Mouse (Mus musculus): ENCODE data around the gene Snrnp27.
A peak's percentile ranks its signal among the peaks of the same experiment; 100 is the strongest.

Snrnp27 gene

DNA sequence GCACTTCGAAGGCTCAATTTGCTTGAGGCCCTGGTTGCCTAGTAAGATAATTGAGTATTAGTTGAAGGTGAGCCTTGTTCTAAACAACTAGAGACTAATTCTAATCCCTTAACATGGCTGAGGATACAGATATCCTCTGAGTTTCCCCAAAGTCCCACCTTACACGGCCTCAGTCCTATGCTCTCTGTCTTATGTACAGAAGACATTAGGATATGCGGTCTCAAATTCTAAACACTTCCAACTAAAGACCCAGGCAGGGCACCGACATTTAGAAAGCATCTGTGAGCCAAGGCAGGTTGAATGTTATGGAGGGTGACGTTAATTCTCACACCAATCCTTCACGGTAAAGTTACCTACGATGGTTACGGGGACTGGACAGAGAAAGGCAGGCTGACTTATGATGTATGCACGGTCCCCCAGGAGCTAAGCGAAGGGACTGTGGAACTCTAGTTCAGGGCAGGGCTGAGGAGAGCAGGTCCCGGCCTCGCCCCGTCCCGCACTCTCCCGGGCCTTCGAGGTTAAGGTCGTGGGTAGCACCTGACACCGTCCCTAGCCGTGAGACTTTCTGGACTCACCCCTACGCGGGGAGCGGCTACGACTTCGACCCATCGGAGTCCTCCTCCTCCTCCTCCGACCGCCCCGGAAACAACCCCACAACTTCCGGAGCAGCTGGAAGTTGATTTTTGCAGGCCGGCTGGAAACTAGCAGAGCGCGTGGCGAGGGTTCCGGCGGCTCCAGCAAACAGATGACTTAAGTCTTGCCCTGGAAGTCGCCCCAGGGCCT lies at the start of gene Snrnp27:
TSS of gene Snrnp27 (minus strand) at position 651 of the 783 bp plus-strand sequence.
- peak; percentile 80 for DNase-seq (ENCODE audit: extremely low read depth, low read depth)

DNA sequence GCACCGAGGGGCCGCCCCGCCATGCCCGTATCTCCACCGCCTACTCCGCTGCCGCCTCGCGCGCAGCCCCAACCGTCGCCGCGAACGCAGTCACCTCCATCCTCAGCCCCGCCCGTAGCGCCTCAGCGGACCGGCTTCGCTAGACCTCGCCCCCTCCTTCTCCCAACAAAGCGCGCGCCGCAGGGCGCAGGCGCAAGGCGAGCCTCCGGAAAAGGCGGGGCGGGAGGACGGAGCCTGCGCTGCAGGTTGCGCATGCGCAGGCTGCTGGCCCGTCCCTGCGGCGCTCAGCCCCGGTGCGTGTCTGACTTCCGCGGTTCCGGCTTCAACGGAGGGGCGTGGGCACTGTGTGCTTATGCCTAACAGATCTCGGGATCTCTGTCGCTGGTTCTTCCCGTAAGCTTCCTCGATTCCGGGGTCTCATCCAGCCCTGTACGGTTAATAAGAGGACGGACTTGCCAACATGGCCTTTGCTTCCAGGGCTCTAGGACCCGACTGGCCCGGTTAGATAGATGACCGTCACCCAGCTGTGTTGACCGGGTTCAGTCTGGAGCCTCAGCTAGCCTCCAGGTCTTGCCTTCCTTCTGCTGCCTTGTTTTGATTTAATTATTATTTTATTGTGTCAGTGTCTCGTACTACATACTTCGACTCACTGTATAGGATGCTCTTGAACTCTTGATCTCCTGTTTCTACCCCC lies 49.0 kb upstream of the Snrnp27 start, which contains the start of gene Gmcl1:
TSS of gene Gmcl1 (minus strand) at position 201 of the 694 bp plus-strand sequence.
- DNase-seq (ENCODE audit: extremely low read depth, low read depth), result peak; percentile 77

DNA sequence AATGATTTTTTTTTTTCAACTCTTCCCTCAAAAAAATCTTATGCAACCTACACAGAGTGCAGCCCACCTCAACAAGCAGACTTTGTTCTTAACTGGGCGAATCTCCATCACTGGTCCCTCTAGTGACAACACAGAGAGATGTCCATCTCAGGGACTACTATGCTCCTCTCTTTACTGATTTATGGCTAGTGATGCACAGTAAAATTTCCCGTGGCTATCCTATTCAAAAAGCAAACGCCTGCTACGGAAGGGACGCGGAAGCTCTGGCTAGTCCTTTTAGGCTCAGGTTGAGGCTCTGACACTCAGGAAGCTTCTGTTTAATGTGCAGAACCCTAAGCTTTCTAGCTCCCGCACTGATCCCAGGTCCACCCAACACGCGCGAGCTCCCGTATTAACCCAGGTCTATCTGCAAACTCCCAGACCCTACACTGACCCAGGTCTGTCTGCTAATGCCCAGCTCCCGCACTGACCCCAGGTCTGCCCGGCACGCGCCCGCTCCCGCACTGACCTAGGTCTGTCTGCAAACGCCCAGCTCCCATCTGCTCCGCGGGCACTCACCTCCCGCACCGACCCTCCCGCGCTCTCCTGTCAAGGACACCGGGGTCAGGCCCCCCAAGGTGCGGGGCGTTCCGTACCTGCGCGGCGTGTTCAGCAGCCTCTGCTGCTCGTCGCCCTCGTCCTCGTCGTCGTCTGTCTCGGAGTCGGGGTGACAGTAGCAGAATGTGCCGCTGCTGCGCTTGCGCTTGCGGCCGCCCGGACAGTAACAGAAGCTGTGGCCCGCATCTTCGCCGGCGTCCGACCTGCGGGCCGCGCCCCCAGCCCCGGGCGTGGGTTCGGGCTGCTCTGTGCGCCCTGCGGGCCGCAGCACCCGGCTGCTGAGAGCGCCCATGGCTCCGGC lies 48.2 kb upstream of the Snrnp27 start:
- no peak for DNase-seq (ENCODE audit: extremely low read depth, low read depth)

- DNase-seq (ENCODE audit: extremely low read depth, low read depth), result no peak
Measured at GRCm38 (mm10) chr6:86728711-86729110, 44.4 kb upstream of the Snrnp27 start.

- DNase-seq (ENCODE audit: extremely low read depth, low read depth), result no peak
Measured at GRCm38 (mm10) chr6:86721977-86722376, 37.7 kb upstream of the Snrnp27 start.

DNA sequence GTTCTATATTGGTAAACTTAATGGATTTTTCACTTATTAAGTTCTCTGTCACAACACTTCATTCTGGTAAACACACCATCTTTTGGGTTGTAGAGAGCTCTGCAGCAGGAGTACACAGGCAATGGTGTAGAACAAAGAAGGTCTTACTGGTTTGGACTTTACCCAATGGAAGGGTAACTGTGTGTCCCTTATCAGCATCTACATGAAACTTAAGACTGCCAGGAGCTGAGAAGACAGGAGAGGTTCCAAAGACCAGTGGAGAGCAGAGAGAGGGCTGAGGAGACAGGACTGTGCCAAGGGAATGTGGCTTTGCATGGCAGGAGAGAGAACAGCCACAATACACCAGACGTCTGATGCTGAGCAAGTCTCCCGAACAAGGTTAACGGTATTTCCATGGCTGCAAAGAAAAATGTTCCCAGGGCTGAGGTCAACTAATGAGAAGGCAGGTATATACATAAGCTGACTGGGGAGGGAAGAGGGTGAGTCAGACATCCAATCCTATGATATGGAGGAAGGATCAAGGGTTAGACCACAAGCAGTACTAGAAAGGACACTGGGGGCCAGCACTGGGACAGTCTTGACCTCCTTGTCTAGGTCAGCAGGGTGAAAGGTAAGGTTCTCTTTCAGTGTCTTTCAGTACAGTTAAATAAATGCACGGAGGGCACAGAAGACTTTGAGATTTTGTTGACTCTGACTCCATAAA lies 23.9 kb upstream of the Snrnp27 start:
- no peak for DNase-seq (ENCODE audit: extremely low read depth, low read depth)

DNA sequence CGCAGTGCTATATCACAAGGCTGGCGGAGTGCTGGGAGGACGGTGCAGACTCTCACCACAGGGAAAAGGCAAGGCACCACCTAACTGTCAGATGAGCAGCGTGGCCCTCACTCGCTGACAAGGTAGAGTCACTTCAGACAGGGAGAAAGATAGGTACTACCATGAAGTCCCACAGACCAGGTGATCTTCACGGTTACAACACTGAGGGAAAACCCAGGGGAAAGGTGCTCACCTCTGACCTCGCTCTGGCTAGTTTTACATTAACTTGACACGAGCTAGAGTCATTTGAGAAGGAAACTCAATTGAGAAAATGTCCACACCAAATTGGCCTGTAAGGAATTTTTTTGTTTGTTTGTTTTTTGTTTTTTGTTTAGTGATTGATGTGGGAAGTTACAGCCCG lies 18.3 kb upstream of the Snrnp27 start:
- no peak for DNase-seq (ENCODE audit: extremely low read depth, low read depth)

DNA sequence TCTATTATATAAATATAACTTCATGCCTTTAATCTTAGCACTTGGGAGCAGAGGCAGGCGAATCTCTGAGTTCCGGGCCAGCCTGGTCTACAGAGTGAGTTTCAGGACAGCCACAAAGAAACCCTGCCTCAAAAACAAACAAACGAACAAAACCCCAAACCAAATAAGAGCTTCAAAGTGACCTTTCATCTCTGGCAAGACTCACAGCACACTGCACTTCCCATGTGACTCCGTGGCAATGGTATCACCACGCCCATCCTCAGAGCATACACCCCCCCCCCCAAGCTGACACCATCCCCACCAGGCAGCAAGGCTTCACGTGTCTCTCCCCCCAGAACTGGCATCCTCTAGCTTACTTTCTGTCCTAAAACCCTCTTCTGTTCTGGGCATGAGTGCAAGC lies 13.6 kb upstream of the Snrnp27 start:
- DNase-seq (ENCODE audit: extremely low read depth, low read depth), result no peak

DNA sequence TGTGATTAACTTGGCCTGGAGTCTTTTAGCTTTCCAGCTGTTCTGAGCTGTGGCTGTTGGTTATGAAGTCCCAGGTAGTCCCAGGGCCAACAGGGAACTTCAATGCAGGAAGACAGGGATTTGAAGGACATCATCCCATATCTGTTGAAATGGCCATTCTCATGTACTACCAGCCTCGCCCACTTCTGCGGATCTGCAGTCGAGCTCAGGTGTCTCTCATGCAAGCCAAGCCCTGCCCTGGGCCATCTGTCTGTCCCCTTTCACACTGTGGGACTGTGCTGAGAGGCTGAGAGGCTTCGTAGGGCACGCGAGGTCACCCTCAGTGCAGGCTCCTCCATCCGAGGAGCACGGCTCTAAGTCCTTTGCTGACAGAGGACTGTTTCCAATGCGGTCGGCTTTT lies 11.9 kb upstream of the Snrnp27 start:
- no peak for DNase-seq (ENCODE audit: extremely low read depth, low read depth)

DNA sequence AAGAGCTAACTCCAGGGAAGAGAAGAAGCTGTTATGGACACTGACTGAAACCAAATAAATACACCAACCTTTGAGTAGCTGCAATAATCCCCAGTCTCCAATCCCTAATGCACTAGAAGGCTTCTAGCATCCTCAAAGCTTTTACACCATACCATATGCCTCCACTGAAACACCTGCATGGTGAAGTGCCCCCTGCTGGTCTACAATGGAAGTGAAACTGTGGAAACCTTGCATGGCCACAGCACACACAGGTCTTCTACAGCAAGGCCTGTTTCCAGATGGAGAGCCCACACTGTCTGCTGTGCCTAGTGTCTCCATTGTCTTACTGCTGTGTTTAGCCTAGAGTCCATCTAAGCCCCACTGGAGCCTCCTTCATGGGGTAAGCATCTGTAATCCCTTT lies 10.1 kb upstream of the Snrnp27 start:
- DNase-seq (ENCODE audit: extremely low read depth, low read depth), result peak; percentile 46

- DNase-seq (ENCODE audit: extremely low read depth, low read depth), result no peak
Measured at GRCm38 (mm10) chr6:86689671-86690070, 5.3 kb upstream of the Snrnp27 start.

GRCm38 (mm10) chr6:86686971-86687370 lies 2.6 kb upstream of the Snrnp27 start:
- no peak for DNase-seq (ENCODE audit: extremely low read depth, low read depth)

DNA sequence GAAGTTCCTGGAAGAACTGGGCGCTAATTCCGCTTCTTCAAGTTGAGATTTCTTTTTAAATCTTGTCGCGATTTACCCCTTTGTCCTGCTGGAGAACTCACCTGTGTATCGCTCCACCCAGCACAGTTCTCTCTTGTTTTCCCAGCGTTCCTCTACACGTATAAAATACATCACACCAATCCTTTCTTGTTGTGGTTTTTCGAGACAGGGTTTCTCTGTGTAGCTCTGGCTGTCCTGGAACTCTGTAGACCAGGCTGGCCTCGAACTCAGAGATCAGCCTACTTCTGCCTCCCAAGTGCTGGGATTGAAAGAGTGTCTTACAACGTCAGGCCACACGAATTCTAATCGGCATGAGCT lies 311 bp upstream of the Snrnp27 start:
- DNase-seq (ENCODE audit: extremely low read depth, low read depth), result no peak

DNA sequence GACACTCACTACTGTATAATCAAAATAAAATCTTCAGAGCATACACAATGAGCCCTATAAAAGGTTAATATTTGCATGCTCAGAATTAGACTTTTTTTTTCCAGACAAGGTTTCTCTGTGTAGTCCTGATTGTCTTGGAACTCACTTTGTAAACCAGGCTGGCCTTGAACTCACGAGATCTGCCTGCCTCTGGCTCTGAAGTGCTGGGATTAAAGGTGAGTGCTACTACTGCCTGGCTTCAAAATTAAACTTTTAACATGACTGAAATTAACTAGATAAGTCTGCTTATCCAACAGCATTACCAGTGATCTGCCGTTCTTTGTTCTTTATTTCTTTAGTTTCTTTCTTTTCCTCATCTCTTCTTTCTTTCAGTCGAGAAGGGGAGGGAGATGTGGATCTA lies 3.0 kb downstream of the Snrnp27 start:
- no peak for DNase-seq (ENCODE audit: extremely low read depth, low read depth)

DNA sequence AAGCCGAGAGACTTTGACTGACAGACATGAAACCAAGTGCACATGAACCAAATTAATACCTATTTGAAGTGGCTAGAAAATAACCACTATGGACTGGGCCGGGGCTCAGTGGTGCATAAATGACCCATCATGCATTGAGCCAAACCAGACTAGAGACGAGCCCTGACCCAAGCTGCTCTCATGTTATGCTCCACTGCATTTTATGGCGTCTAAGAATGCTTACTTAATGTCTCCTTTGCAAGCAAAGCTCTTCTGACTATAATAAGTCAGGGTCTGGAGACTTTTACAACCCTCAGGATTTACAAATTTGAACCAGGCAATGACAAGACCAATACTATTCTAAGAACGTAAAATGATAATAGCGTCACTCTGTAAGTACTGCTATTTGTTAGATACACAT lies 6.0 kb downstream of the Snrnp27 start:
- no peak for DNase-seq (ENCODE audit: extremely low read depth, low read depth)

GRCm38 (mm10) chr6:86670873-86671272 lies 13.4 kb downstream of the Snrnp27 start:
- peak; percentile 78 for DNase-seq (ENCODE audit: extremely low read depth, low read depth)

DNA sequence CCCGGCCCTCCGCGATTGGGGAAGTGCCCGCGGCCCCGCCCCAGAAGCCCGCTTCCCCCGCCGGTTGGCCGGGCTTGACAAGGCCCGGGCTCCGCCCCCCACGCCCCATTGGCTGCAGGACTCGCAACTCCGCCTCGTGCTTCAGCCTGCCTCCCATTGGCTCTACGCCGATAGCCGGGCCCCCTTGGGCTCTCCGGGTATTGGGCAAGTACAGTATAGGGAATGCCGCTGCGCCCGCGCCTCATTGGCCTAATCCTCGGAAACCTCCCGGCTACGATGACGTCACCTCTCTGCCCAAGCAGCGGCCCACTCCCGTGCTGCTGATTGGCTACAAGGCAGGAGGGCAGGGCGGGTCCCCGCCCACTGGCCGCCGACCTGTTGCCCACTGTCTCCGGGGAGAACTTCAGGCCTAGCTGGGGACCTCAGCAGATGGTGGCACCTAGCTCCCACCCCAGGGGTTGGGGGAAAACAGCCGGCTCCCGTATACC lies 15.0 kb downstream of the Snrnp27 start:
- DNase-seq (ENCODE audit: extremely low read depth, low read depth), result peak; percentile 99

- no peak for DNase-seq (ENCODE audit: extremely low read depth, low read depth)
Measured at GRCm38 (mm10) chr6:86668580-86669239, 15.6 kb downstream of the Snrnp27 start, which contains the start of gene Mxd1. Mxd1 (minus strand) TSS chr6:86669161.

GRCm38 (mm10) chr6:86667061-86667460 lies 17.3 kb downstream of the Snrnp27 start:
- DNase-seq (ENCODE audit: extremely low read depth, low read depth), result no peak

GRCm38 (mm10) chr6:86665560-86666307 lies 18.6 kb downstream of the Snrnp27 start:
- DNase-seq (ENCODE audit: extremely low read depth, low read depth), result peak; percentile 74

Data from MEL-GATA-1-ER (cell line).